Mouse (Mus musculus): ENCODE data around the gene Ankrd2.
A peak's percentile ranks its signal among the peaks of the same experiment; 100 is the strongest.

Ankrd2 gene

DNA sequence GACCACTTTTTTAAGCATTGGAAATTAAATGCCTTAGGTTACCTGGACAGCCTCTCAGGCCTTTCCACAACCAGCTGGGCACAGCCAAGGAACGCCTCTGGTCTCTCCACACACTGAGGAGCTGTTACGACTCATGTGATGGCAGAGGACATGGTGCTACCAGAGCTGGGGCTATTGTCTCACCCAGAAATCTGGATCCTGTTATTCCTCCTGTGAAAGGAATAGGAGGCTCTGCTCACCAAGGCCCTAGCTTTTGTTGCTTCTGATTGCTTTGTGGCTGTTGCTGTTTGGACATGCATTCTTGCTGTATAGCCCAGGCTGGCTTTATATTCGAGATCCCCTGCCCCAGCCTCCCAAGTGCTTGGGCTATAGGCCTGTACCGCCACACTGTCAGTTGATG, 19.5 kb upstream of the Ankrd2 start:
- no peak for DNase-seq (ENCODE audit: low spot score)

GRCm38 (mm10) chr19:42016840-42017239, 19.0 kb upstream of the Ankrd2 start:
- DNase-seq (ENCODE audit: low spot score), result no peak

DNA sequence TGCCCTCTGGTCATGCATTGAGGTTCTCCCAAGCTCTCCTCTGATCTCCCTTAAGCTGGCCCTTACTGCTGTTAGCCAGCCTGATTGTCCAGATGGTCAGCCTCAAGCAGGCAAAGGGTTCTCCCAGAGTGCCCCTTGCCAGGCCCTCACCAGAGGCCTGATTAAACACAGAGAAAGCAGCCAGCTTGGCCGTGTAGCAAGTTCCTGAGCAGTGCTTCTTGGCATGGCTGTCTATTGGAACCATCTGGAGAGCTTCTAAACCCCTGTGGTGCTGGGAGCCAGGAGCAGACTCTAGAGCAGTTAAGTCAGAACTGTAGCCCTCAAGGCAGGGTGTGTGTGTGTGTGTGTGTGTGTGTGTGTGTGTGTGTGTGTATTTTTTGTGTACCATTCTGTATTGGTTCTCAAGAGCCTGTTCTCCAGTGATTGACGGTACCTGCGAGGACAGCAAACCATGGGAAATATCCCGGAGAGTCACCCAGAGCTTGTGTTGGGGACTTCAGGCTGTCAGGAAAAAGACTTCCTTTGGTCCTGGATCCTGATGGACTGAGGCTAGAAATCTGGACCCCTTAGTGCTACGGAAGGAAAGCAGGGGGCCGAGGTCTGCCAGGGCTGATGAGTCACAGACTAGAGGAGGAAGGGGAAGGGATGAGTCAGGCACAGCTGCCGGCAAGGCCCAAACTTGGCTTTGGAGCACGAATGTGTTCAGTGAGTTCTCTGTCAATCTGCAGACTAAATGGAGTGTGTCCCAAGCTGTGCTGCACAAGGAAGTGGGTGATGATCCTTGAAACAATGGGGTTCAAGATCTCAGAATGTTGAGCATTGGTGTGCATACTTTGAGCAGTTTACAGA, 18.2 kb upstream of the Ankrd2 start:
- peak; percentile 33 for DNase-seq (ENCODE audit: low spot score)

DNA sequence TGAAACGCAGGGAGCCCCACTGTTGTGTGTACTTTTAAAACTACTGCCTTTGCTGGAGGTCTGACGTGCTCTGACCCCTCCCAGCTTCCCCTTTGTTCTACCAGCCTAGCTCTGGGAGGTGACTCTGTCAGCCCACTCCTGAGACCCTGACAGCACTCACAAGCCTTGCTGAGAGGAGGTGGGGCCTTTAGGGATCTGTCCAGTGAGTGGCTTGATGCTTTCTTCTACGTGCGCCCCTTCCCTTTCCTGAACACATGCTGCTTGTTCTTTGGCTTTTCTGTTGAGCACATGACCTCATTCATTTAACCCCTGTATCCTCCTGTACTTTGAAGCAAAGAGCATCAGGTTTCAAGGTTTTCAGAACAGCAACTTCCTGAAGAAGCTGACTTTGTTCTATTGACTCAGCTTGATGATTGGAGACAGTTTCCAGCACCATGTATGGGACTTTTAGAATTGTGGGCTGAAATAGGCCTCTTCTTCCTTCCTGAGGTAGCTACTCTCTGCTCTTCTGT, 16.7 kb upstream of the Ankrd2 start:
- no peak for DNase-seq (ENCODE audit: low spot score)

GRCm38 (mm10) chr19:42021681-42022541, 13.9 kb upstream of the Ankrd2 start:
- DNase-seq (ENCODE audit: low spot score), result no peak

- no peak for DNase-seq (ENCODE audit: low spot score)
These were observed 13.3 kb upstream of the Ankrd2 start for GRCm38 (mm10) chr19:42022542-42022848.

DNA sequence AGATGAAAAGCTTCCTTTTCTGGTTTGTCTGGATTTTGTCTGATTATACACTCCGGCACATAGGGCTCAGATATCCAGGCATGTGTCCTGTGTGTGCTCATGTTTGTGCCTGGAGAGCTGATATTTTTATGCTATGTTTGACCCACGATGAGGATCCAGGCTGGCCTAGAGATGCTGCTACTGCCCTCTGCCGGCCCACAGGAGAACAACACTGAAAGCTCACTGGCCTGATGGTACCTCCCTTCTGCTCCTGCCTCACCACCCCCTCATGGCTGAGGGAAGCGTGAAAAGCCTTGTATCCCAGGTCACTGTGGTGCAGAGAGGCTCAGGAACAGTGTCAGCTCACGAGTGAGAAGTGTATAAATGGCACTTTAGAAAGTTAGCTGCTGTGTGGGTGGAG, 9.6 kb upstream of the Ankrd2 start:
- DNase-seq (ENCODE audit: low spot score), result peak; percentile 71

- DNase-seq (ENCODE audit: low spot score), result no peak
These were observed 4.7 kb upstream of the Ankrd2 start for GRCm38 (mm10) chr19:42031112-42031511.

GRCm38 (mm10) chr19:42033611-42034010, 2.2 kb upstream of the Ankrd2 start:
- no peak for DNase-seq (ENCODE audit: low spot score)

DNA sequence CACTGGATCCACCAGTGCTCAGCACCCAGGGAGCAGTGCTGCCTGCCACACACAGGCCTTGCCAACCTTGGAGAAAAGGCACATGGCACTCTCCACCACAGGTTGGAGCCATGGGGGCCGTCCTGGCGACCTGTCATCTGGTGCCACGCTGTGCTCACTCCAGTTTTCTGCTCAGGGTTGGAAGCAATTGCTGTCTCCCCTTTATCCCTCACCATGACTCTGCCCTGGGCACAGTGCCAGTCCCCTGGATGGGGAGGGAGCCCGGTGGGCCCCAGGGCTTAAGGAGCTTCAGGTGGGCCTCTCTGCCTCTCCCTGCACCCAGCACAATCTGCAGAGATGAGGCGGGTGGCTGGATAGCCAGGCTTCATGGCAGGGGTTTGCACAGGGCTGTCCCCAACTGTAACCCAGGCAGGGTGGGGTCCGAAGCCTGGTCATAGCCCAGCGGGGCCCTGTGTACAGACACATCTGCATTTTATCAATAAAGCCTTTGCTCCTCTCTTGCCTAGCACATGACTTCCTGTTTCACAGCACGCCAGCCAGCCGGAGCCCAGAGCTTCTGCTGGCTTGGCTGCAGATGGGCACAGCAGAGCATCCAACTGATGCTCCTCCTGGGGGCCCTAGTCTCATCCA, 1.5 kb upstream of the Ankrd2 start:
- no peak for DNase-seq (ENCODE audit: low spot score)

GRCm38 (mm10) chr19:42034881-42035455, 832 bp upstream of the Ankrd2 start:
- DNase-seq (ENCODE audit: low spot score), result peak; percentile 18

GRCm38 (mm10) chr19:42036357-42036756, 557 bp downstream of the Ankrd2 start:
- no peak for DNase-seq (ENCODE audit: low spot score)

DNA sequence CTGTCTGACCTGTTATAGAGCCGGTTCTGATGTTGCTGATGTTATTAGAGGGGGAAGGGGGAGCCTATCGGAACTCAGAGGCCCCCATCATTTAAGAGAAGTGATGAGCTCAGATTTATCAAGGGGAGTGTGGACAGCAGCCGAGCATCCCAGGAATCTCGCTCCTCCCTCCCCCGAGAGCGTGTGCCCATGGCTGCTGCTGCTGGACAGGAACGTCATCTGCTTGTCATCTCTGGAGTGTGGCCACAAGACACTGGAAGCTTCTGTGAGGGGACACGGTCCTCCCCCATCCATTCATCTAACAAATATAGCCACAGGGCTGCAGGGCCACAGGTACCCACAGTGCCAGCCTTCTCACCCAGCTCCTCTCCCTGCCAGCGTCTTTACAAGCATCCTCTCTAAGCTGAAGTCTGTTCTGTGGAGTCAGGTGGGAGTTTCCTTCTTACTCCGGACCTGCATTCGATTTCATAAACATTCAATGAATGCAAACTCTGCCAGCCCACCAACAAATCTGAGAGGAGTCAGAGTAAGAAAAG, 1.4 kb downstream of the Ankrd2 start:
- no peak for DNase-seq (ENCODE audit: low spot score)

DNA sequence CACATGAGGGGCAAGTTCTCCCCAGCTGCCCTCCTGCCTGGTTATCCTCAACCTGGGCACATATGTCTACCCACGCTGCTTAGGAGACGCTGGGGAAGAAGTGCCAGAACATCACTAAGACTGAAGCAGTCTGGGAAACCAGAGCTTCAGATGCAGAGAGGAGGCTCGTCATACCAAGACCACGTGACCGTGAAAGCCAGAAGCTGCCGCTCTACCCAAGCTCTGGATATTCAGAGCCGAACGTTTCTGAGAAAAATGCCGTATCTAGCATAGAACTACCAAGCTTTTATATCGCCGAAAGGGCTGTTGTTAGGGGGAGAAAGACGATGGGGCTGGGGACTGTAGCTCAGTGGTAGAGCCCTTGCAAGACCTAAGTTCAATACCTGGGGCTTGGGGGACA, 2.5 kb downstream of the Ankrd2 start:
- DNase-seq (ENCODE audit: low spot score), result no peak

DNA sequence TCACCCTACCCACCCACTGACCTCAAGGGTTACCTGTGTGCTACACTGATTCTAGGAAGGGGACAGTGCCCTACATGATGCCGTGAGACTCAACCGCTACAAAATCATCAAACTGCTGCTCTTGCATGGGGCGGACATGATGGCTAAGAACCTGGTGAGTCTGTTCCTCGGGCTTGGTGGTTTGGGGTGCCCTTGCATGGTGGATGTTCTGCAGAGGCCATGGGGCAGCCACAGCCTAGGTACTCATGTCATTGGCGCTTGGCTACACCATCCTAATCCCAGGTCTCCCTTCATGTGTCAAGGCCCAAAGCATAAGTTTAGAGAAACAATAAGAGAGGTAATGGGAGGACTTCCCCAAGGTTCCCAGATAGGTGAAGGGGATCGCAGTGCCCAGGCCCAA, 8.2 kb downstream of the Ankrd2 start:
- no peak for DNase-seq (ENCODE audit: low spot score)

DNA sequence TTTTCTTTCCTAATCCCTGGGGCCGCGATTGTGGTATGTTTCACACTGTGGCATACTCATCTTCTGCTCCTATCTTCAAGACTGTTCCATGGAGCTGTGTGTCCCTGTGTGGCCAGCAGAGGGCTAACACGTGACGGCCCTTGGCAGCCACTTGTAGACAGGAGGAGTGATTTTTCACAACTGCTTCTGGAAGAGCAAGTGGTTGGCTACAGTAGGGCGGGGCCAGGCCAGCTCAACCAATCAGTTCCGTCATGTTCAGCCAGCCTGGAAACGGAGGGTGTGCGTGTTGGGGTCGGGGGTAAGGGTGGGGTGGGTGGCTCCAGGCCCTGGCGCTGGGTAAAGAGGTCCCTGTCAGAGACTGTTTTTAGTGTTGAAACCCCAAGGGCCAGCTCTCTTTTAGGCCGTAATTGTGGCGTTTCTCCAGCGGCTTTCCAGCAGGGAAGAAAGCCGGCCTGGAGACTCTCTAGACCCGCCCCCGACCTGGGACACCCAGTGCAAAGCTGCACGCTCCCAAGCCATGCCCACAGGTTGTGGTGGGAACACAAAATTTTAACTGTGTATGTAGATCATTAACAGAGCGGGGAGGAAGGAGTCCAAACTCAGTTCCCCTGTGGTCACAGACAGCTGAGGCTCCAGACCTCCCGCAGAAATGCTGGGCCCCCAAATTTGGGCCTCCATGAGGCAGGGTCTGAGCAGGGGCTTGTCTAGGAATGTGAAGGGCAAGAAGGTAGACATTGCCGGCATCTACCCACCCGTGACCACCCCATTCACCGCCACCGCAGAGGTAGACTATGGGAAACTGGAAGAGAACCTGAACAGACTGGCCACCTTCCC, 9.7 kb downstream of the Ankrd2 start, which contains the start of gene Hoga1:
TSS of gene Hoga1 (plus strand) at position 342 of the 834 bp plus-strand sequence.
- DNase-seq (ENCODE audit: low spot score), result peak; percentile 15

- no peak for DNase-seq (ENCODE audit: low spot score)
These were observed 14.5 kb downstream of the Ankrd2 start for GRCm38 (mm10) chr19:42050251-42050650.

DNA sequence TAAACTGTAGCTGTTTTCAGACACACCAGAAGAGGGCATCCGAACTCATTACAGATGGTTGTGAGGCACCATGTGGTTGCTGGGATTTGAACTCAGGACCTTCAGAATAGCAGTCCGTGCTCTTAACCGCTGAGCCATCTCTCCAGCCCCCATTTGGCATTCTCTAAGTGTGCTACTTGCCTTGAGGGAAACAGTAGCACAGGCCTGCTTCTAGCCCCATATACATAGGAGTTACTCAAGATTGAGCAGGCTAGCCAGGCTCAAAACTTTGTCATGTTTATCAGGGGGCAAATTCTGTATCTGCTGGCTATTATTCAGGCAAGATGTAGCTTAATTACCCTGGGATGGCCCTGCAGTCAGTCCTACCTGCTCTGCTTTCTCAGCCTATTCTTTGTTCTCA, 15.6 kb downstream of the Ankrd2 start:
- no peak for DNase-seq (ENCODE audit: low spot score)

GRCm38 (mm10) chr19:42051948-42052347, 16.1 kb downstream of the Ankrd2 start, which contains the start of gene 4933411K16Rik:
TSS of gene 4933411K16Rik (plus strand) at chr19:42052248.
- no peak for DNase-seq (ENCODE audit: low spot score)

GRCm38 (mm10) chr19:42054255-42054654, 18.5 kb downstream of the Ankrd2 start:
- no peak for DNase-seq (ENCODE audit: low spot score)

- no peak for DNase-seq (ENCODE audit: low spot score)
These were observed 20.1 kb downstream of the Ankrd2 start for GRCm38 (mm10) chr19:42055881-42056280.
